Mouse (Mus musculus) heart, embryonic 14.5 days (tissue): ENCODE data around the gene Tmem102. TPM values are rescaled to one million over a fixed set of nuclear protein-coding genes. Genes with fewer than 3 reads are reported as not detected.

Experiments used
- ATAC-seq: fragments of 200-750 bp; cut with Nextera tagmentation; 2 replicates; pipeline ENCODE4 v1.8.0; 2017; ENCODE audit warnings: low read depth, moderate TSS enrichment; ENCODE audit not compliant: insufficient number of reproducible peaks, insufficient read depth, low FRiP score
- H3K27ac ChIP-seq, 2 experiments: fragments of 200-500 bp in 1 of 2; fragments of 300-500 bp in 1 of 2; sonication (generic) in 1 of 2; replicated peaks in 1 of 2; 2 replicates each; pipeline ENCODE4 v1.5.1; 2012 to 2014; ENCODE audit warnings: low read depth in 2 of 2, low read length in 2 of 2, control low read depth in 1 of 2, mild to moderate bottlenecking in 1 of 2, mixed read lengths in 1 of 2; ENCODE audit not compliant: control insufficient read depth in 1 of 2, insufficient read depth in 1 of 2
- H3K27me3 ChIP-seq: fragments of 300-500 bp; sonication (generic); 2 replicates; pipeline ENCODE4 v1.6.1; 2014; ENCODE audit warnings: mild to moderate bottlenecking, low read length, control low read depth; ENCODE audit not compliant: control insufficient read depth, insufficient read depth
- H3K36me3 ChIP-seq: fragments of 300-500 bp; sonication (generic); 2 replicates; pipeline ENCODE4 v1.6.1; 2014; ENCODE audit warnings: mild to moderate bottlenecking, control low read depth, low read length, mixed read lengths; ENCODE audit not compliant: control insufficient read depth, insufficient read depth
- H3K4me1 ChIP-seq, 2 experiments: fragments of 200-500 bp in 1 of 2; fragments of 300-500 bp in 1 of 2; sonication (generic) in 1 of 2; 2 replicates each; pipeline ENCODE4 v1.6.1; 2012 to 2014; ENCODE audit warnings: low read length in 2 of 2, control low read depth in 1 of 2, mixed read lengths in 1 of 2; ENCODE audit not compliant: control insufficient read depth in 2 of 2, insufficient read depth in 2 of 2
- H3K4me2 ChIP-seq: fragments of 300-500 bp; sonication (generic); 2 replicates; pipeline ENCODE4 v1.6.1; 2014; ENCODE audit warnings: mild to moderate bottlenecking, low read length
- H3K4me3 ChIP-seq, 2 experiments: fragments of 200-500 bp in 1 of 2; fragments of 300-500 bp in 1 of 2; sonication (generic) in 1 of 2; 2 replicates each; pipeline ENCODE4 v1.5.1; 2012 to 2014; ENCODE audit warnings: low read length in 2 of 2, mild to moderate bottlenecking in 2 of 2, control low read depth in 1 of 2, low read depth in 1 of 2, moderate library complexity in 1 of 2; ENCODE audit not compliant: control insufficient read depth in 1 of 2, insufficient read depth in 1 of 2
- H3K9ac ChIP-seq: fragments of 300-500 bp; sonication (generic); 2 replicates; pipeline ENCODE4 v1.6.1; 2014; ENCODE audit warnings: mild to moderate bottlenecking, low read length
- H3K9me3 ChIP-seq: fragments of 300-500 bp; sonication (generic); 2 replicates; pipeline ENCODE4 v1.6.1; 2016; ENCODE audit warnings: low read length, control low read depth; ENCODE audit not compliant: control insufficient read depth
- WGBS: fragments of 180-500 bp; shearing (Covaris S2); extraction: QIAGEN DNeasy Blood & Tissue Kit; methylation state at CpG from one replicate; pipeline ENCODE4 v1.1.7; 2014; 5-methylcytosine and 5-hydroxymethylcytosine counted together
- polyA plus RNA-seq: library from polyadenylated mRNA; unstranded; fragments of >200 nt; fragmentation: Nextera tagmentation; extraction: Ambion mirVana; gene quantifications from 2 replicates; pipeline ENCODE4 v1.2.1, GENCODE M21; 2014

Tmem102 gene
- polyA plus RNA-seq, 1 experiment from 2014 or later: 1.8 TPM

DNA sequence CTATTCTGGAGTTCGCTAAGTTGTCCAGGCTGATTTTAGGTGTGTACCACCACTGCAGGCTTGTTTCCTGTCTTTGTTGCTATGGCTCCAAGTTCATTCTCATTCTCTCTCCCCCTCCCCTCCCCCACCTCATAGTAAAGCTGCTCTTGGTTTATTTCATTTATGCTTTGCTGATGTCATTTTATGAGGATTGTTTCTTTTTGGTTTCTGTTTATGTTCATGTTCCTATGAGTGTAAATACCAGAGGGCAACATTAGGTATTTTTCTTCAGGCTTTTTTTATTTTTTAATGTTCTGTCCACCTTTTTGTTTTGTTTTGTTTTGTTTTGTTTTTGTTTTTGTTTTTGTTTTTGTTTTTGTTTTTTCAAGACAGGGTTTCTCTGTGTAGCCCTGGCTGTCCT lies 43.6 kb downstream of the Tmem102 start, which contains the start of gene Slc35g3:
Gene Slc35g3, minus strand, starts transcription at position 101 of the 400 bp plus-strand sequence.
- H3K27me3 ChIP-seq: no peaks in the 10 kb centered on the region
- no peak for ATAC-seq

GRCm38 (mm10) chr11:69760901-69761200 lies 44.6 kb downstream of the Tmem102 start:
- Histone ChIP-seq H3K4me2 (no peak overlapping the region), H3K9me3 (no peaks in the 10 kb centered on the region), H3K9ac (0 out of 2 replicates have a peak overlapping the region, but pooled peaks have one; percentile 84), H3K36me3 (no peaks in the 10 kb centered on the region), H3K4me1 (peaks cover 9 to 33% of the 10 kb centered on the region in 2 experiments), H3K27ac (no peak overlapping the region), H3K27me3 (no peaks in the 10 kb centered on the region), H3K4me3 (no peak overlapping the region)
- 89% methylated on average over 7 of the region's 7 CpGs for WGBS
- ATAC-seq: no peak

More for the DNA sequence above, 43.6 kb downstream of the Tmem102 start, which contains the start of gene Slc35g3:
- H3K36me3 ChIP-seq: no peaks in the 10 kb centered on the region
- no peak within 1 kb of the TSS for H3K27ac ChIP-seq
- H3K9me3 ChIP-seq: no peaks in the 10 kb centered on the region
- no peak within 1 kb of the TSS for H3K4me2 ChIP-seq
- no peak within 1 kb of the TSS for H3K4me3 ChIP-seq
- 0 out of 2 replicates have a peak within 1 kb of the TSS, but pooled peaks have one; percentile 84 for H3K9ac ChIP-seq
- 64% methylated on average over 1 of the region's 1 CpGs for WGBS
- peaks cover 11 to 26% of the 10 kb centered on the region in 2 experiments for H3K4me1 ChIP-seq

GRCm38 (mm10) chr11:69760160-69760900 lies 45.1 kb downstream of the Tmem102 start:
- ATAC-seq: no peak
- 81% methylated on average over 14 of the region's 14 CpGs for WGBS
- Histone ChIP-seq H3K36me3 (no peaks in the 10 kb centered on the region), H3K27ac (peak overlapping the region; percentile 36 to 95; a peak in 3 of 4 replicates), H3K4me3 (peak overlapping the region in 1 of 2 experiments; percentile 51; a peak in 2 of 4 replicates), H3K9me3 (no peaks in the 10 kb centered on the region), H3K4me2 (peak overlapping the region; percentile 81), H3K27me3 (no peaks in the 10 kb centered on the region), H3K9ac (peak overlapping the region; percentile 84), H3K4me1 (peaks cover 7 to 37% of the 10 kb centered on the region in 2 experiments)

DNA sequence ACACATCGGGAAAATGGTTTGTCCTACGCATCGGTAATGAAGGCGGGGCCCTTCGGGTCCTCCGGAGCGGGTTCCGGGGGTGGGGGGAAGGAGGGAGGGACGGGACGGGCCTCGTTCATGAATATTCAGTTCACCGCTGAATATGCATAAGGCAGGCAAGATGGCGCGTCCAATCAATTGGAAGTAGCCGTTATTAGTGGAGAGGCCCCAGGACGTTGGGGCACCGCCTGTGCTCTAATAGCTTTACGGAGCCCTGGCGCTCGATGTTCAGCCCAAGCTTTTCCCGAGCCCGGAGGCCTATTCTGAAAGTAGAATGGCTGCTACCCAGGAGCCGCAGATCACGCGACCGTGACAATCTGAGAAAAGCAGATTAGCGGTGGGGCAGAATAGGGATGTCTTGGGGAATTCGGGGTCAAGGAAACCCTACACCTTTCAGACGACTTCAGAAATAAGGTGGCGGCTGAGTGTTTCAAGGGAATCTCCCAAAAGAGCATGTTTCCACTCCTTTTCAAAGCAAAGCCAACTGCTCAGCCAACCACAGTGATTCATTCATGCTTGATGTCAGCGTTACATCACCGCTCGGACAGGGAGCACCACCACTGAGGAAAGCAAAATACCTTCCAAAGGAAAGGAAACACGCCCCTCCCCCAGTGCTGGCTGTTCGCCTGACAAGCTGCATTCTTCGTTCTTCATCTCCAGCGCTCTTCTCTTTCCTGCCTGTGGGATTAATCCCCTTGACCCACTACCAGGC lies 46.3 kb downstream of the Tmem102 start:
- peak overlapping the region; percentile 51 to 82 for H3K4me3 ChIP-seq
- peak overlapping the region; percentile 81 for H3K4me2 ChIP-seq
- H3K9me3 ChIP-seq: no peaks in the 10 kb centered on the region
- H3K27me3 ChIP-seq: no peaks in the 10 kb centered on the region
- H3K9ac ChIP-seq: peak overlapping the region; percentile 84
- H3K27ac ChIP-seq: peak overlapping the region; percentile 95 to 100
- peak; percentile 88 for ATAC-seq
- peaks cover 6 to 37% of the 10 kb centered on the region in 2 experiments for H3K4me1 ChIP-seq
- H3K36me3 ChIP-seq: no peaks in the 10 kb centered on the region
- WGBS: under 1% methylated on average over 37 of the region's 37 CpGs

GRCm38 (mm10) chr11:69758478-69758970 lies 46.9 kb downstream of the Tmem102 start, which contains the start of gene Polr2a:
Polr2a (minus strand) TSS chr11:69758637.
- no peaks in the 10 kb centered on the region for H3K36me3 ChIP-seq
- H3K9me3 ChIP-seq: no peaks in the 10 kb centered on the region
- H3K4me2 ChIP-seq: peak within 1 kb of the TSS; percentile 81
- peak within 1 kb of the TSS; percentile 51 to 82 for H3K4me3 ChIP-seq
- under 1% methylated on average over 34 of the region's 36 CpGs for WGBS
- ATAC-seq: peak; percentile 96
- peak within 1 kb of the TSS; percentile 95 to 100 for H3K27ac ChIP-seq
- H3K9ac ChIP-seq: peak within 1 kb of the TSS; percentile 84
- H3K27me3 ChIP-seq: no peaks in the 10 kb centered on the region
- H3K4me1 ChIP-seq: peaks cover 6 to 37% of the 10 kb centered on the region in 2 experiments

DNA sequence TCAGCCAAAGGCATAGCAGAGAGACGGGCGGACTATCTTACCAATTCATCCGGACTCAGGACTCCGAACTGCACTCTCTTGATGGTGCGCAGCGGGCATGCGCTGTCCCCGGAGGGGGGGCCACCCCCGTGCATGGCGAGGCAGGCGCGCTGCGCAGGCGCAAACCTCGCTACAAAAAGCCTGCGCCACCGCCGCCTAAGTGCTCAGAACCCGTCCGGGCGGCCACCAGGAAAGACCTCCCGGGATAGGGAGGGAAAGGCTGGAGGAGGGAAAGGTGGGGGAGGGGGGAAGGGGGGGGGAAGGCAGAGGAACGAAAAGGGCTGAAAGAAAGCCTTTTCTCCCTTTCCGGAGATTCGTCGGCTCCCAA lies 47.4 kb downstream of the Tmem102 start:
- Histone ChIP-seq H3K36me3 (no peaks in the 10 kb centered on the region), H3K4me1 (peaks cover 6 to 39% of the 10 kb centered on the region in 2 experiments), H3K4me3 (peak overlapping the region; percentile 51 to 68), H3K9ac (peak overlapping the region; percentile 84), H3K9me3 (no peaks in the 10 kb centered on the region), H3K4me2 (peak overlapping the region; percentile 81), H3K27me3 (no peaks in the 10 kb centered on the region), H3K27ac (peak overlapping the region; percentile 95 to 98)
- WGBS: under 1% methylated on average over 25 of the region's 26 CpGs
- ATAC-seq: peak; percentile 86

DNA sequence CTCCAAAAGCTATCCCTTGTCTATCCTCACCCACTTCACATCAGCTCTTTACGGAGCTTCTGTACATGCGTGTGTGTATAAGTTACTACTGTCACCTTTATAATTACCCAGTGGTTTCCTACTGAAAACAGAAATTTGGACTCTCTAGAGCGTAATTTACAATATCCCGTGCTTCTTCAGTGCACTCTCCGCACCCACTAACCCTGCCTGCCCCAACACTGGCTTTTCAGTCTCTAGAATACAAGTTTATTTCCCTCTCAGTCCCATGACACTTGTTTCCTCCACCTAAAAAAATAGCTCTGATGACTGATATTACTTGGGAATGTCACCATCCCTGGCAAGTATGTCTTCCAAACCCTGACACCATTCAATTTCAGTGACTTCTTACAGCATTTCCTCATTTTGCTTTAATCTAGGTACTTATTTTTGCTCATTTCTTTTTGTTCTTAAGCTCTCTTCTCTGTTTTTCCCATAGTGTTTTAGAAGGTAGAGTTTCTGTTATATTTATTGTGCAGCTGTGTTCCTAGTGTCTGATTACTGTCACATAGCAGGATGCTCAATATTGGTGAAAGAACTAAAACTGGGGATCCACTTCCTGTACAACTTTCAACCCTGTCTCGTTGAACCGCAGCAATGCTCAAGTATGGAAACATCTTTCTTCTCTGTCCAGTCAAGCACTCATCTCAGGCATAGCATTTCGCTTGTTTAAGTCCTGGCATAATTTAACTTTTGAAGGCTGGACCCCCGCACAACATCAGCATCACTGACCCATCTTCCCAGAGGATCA lies 47.9 kb downstream of the Tmem102 start:
- H3K27me3 ChIP-seq: no peaks in the 10 kb centered on the region
- ATAC-seq: no peak
- peaks cover 6 to 45% of the 10 kb centered on the region in 2 experiments for H3K4me1 ChIP-seq
- peak overlapping the region; percentile 84 for H3K9ac ChIP-seq
- H3K27ac ChIP-seq: peak overlapping the region; percentile 55 to 95
- H3K9me3 ChIP-seq: no peaks in the 10 kb centered on the region
- H3K4me2 ChIP-seq: peak overlapping the region; percentile 81
- peak overlapping the region; percentile 51 to 68 for H3K4me3 ChIP-seq
- WGBS: 43% methylated on average over 9 of the region's 9 CpGs
- no peaks in the 10 kb centered on the region for H3K36me3 ChIP-seq
